Mouse (Mus musculus) G1E (cell line): ENCODE results near the gene Top1. TPM values are rescaled to one million over a fixed set of nuclear protein-coding genes. Genes with fewer than 3 reads are reported as not detected.

Source experiments
- ATAC-seq: 2 replicates; pipeline ENCODE4 v1.8.0; 2016; ENCODE audit warnings: mild to moderate bottlenecking; ENCODE audit not compliant: insufficient number of reproducible peaks, poor library complexity, low FRiP score, severe bottlenecking; ENCODE audit errors: extremely low read depth
- DNase-seq: peaks from one replicate; pipeline ENCODE4 v3.0.0; 2012; ENCODE audit warnings: low spot score
- H3K27me3 ChIP-seq: 2 replicates; pipeline ENCODE4 v1.6.1; 2012; ENCODE audit warnings: mild to moderate bottlenecking, low read length, inconsistent platforms; ENCODE audit not compliant: insufficient read depth
- H3K36me3 ChIP-seq: replicated peaks from 2 replicates; pipeline ENCODE3; 2012; ENCODE audit warnings: mild to moderate bottlenecking, inconsistent platforms
- H3K4me1 ChIP-seq: 2 replicates; pipeline ENCODE4 v1.6.1; 2012; ENCODE audit warnings: low read depth, low read length, inconsistent platforms, mixed read lengths; ENCODE audit not compliant: insufficient read depth
- H3K4me3 ChIP-seq: 2 replicates; pipeline ENCODE4 v1.5.1; 2012; ENCODE audit warnings: low read depth, mild to moderate bottlenecking, inconsistent platforms, low read length, moderate library complexity, mixed read lengths
- H3K9me3 ChIP-seq: replicated peaks from 2 replicates; pipeline ENCODE4 v1.6.1; 2012; ENCODE audit warnings: inconsistent platforms
- CTCF ChIP-seq: IDR thresholded peaks from 2 replicates; pipeline ENCODE4 v1.5.1; 2012; ENCODE audit warnings: low read depth, low read length, inconsistent platforms, mixed read lengths
- GATA1 ChIP-seq: IDR thresholded peaks from 2 replicates; pipeline ENCODE4 v1.6.1; 2012; ENCODE audit warnings: borderline replicate concordance, low read length, inconsistent platforms, mixed read lengths
- GATA2 ChIP-seq: IDR thresholded peaks from 2 replicates; pipeline ENCODE4 v1.6.1; 2012; ENCODE audit warnings: low read depth, low read length, inconsistent platforms, borderline replicate concordance
- POLR2AphosphoS5 ChIP-seq: IDR thresholded peaks from 2 replicates; pipeline ENCODE4 v1.6.1; 2012; ENCODE audit warnings: low read depth, low read length, inconsistent platforms; ENCODE audit not compliant: insufficient replicate concordance
- TAL1 ChIP-seq: conservative IDR thresholded peaks from 2 replicates; pipeline ENCODE4 v1.6.1; 2012; ENCODE audit warnings: low read depth, low read length, inconsistent platforms, mixed read lengths
- polyA plus RNA-seq: library from polyadenylated mRNA; stranded (reverse); fragments of >175 nt; gene quantifications from 2 replicates; pipeline ENCODE4 v1.2.3, GENCODE M21; 2012
- total RNA-seq, 2 experiments: library from RNA; stranded (forward) in 1 of 2; stranded (reverse) in 1 of 2; fragments of 200-1000 nt in 1 of 2; fragments of >200 nt in 1 of 2; fragmentation: Nextera tagmentation in 1 of 2; gene quantifications; 2 replicates each; pipeline ENCODE4 v1.2.3; 2014 to 2017

Top1 gene
- total and polyA plus RNA-seq, 3 experiments, result 113 to 184 (median 136) TPM

DNA sequence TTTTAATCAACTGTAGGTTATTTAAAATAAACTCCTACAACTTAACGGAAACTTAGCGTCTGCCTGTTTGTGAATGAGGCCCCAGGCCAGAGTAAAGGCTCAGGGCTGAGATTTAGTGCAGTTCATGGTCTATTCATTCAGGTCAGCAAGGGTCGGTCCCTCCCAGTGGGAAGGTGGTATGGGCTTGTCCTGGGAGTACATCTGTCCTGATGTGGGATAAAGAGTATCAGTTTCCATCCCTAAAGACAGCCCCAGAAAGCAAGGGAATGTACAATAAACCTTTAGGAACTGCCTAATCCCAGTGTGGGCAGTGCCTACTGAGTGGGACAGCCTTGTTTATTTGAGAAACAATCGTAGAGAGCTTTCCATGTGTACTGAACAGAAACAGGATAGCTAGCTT is 77.0 kb downstream of the Top1 start:
- no peak for DNase-seq
- Histone ChIP-seq H3K4me3 (no peak overlapping the region), H3K27me3 (no peaks in the 10 kb centered on the region), H3K36me3 (peaks cover 74% of the 10 kb centered on the region), H3K4me1 (no peaks in the 10 kb centered on the region), H3K9me3 (no peaks in the 10 kb centered on the region)
- TF ChIP-seq CTCF (no peak), GATA2 (no peak), POLR2AphosphoS5 (no peak), TAL1 (no peak), GATA1 (no peak)
- no peak for ATAC-seq

DNA sequence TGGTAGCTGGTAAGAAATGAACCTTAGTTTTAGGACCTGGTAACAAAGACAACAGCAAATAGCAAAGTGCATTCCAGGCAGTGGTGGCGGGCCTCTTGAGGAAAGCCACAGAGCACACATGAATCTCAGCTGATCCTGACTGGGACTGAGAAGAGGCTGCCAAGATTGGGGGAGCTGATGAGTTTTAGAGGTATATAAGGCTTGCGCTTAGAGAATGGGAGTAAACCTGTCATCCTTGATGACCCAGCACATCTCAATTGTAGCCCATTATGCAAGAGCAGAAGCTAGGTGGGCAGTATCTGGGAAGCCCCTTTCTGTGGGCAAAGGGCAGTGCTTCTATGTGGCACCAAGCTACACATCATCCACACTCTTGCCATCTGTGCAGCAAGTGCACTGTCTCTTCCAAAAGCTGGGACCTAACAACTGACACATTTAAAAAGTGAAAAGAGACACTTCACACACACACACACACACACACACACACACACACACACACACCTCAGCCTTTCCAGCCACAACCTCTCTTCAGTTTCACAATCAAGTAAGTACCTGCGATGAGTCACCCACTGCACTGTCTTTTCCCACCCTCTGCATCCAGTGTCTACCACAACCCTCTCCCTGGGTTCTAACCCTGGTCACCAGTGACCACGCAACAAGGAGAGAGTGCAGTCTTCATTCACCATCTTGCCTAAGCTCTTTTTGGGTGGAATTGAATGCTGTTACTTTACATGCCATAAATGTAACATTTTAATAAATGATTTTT is 78.1 kb downstream of the Top1 start:
- Histone ChIP-seq H3K4me1 (no peaks in the 10 kb centered on the region), H3K27me3 (no peaks in the 10 kb centered on the region), H3K36me3 (peaks cover 63% of the 10 kb centered on the region), H3K4me3 (no peak overlapping the region), H3K9me3 (no peaks in the 10 kb centered on the region)
- ATAC-seq, result no peak
- TF ChIP-seq GATA2 (no peak), CTCF (no peak), TAL1 (no peak), POLR2AphosphoS5 (no peak)
- DNase-seq, result no peak

DNA sequence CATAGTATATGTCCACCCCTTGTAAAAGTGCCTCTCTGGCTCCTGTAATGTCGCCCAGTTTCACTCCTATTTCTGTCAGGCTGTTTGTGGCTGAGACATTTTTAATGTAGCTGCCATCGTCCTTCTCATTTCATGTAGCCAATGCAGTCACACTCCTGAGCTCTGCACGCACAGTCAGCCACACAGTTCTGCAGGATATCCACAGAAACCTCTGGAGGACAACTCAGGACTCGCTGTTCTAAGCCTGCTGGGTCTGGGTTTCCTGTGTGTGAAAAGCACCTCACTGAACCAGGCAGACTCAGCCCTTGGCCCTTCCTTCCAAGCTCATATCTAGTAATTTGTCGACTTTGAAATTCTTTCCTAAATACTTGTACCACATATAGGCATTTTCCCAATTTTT is 78.8 kb downstream of the Top1 start:
- Histone ChIP-seq H3K9me3 (no peaks in the 10 kb centered on the region), H3K4me1 (no peaks in the 10 kb centered on the region), H3K27me3 (no peaks in the 10 kb centered on the region), H3K4me3 (no peak overlapping the region), H3K36me3 (peaks cover 56% of the 10 kb centered on the region)
- no peak for DNase-seq
- no peak for TF ChIP-seq POLR2AphosphoS5
- TF ChIP-seq GATA1, result no peak
- no peak for TF ChIP-seq TAL1
- no peak for TF ChIP-seq CTCF
- no peak for TF ChIP-seq GATA2
- ATAC-seq, result no peak

DNA sequence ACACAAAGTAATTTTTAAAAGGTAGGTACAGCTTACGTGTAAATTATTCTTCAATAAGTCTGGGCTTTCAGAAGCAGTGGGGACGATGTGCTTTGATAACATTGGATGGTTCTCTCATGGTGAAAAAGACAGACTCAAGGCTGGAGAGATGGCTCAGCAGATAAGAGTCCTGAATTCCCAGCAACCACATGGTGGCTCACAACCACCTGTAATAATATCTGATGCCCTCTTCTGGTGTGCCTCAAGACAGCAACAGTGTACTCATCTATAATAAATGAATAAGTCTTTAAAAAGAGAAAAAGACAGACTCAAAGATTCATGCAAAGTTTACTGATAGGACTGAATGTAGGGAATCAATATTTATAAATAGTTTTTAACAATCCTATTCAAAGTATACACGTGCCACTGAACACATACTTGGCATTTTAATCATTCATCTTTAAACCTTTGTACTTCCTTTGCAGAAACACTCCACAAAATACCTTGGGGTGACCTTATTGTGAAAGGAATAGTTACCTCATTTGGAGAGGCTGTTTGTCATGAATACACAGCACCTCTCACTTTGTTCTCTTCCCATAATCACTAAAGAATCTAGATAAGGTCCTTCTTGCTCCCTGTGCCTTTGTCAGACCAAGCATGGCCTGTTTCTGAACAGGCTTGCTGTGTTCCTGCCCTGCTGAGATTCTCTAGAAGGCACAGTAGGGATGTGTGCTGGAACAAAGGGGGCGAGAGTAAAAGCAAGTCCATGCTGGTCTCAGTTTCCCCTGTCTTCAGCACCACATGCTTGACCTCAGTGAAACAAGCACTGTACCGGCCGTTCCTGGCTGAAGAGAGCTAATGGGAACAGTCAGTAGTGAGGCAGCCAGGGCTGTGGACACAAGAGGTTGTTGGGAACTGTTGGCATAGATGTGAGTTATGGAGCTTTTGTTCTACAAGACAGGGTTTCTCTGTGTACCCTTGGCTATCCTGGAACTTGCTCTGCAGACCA is 80.5 kb downstream of the Top1 start:
- ATAC-seq (no peak), DNase-seq (no peak)
- TF ChIP-seq GATA1 (no peak), POLR2AphosphoS5 (no peak), TAL1 (no peak), CTCF (no peak), GATA2 (no peak)
- peaks cover 14% of the 10 kb centered on the region for H3K4me1 ChIP-seq
- H3K36me3 ChIP-seq, result peaks cover 40% of the 10 kb centered on the region
- no peaks in the 10 kb centered on the region for H3K9me3 ChIP-seq
- H3K4me3 ChIP-seq, result no peak overlapping the region
- H3K27me3 ChIP-seq, result peaks cover 9% of the 10 kb centered on the region

DNA sequence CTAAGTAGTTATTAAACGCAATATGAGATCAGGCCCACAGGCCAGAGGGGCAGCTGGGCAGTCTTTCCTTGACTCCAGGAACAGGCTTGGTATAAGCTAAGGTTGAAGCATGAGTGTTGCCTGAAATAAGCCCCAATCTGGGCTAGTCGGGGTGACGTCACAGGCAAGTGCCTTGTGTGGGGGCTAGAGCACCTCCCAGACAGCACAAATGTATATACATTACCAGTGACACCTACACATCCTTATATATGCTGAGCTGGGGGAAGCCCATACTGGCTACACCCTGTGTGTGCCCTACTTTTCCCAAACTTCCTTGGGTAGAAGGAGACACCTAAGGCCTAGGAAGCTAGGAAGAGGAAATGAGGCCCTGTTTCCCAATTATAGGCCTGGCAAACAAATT is 83.3 kb downstream of the Top1 start:
- peaks cover 14% of the 10 kb centered on the region for H3K27me3 ChIP-seq
- peaks cover 23% of the 10 kb centered on the region for H3K4me1 ChIP-seq
- ATAC-seq (no peak), DNase-seq (no peak)
- H3K36me3 ChIP-seq, result peaks cover 20% of the 10 kb centered on the region
- H3K9me3 ChIP-seq, result no peaks in the 10 kb centered on the region
- TF ChIP-seq POLR2AphosphoS5 (no peak), CTCF (no peak)
- H3K4me3 ChIP-seq, result no peak overlapping the region

DNA sequence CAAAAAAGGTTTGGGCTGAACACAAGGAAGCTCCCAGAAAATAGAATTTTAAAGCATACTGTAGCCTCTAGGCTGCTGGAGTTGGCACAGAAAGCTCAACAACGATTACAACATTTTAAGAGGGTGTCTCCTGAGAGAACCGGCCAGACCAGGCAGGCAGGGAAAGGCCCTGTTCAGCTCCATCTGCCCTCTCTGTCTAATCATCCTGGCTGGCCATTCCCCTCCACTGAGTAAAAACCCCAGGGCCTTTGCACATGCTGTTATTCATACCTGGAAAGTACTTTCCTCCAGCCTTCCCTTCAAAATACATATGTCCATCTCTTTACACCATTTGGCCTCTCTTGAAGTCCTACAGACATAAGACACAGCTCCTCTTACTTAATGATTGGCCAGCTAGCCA is 83.7 kb downstream of the Top1 start:
- TF ChIP-seq POLR2AphosphoS5 (no peak), CTCF (no peak), TAL1 (no peak), GATA2 (no peak), GATA1 (no peak)
- peaks cover 14% of the 10 kb centered on the region for H3K27me3 ChIP-seq

More for the DNA sequence above, 83.7 kb downstream of the Top1 start:
- DNase-seq, result no peak
- H3K4me1 ChIP-seq, result peaks cover 23% of the 10 kb centered on the region
- ATAC-seq, result no peak
- no peaks in the 10 kb centered on the region for H3K9me3 ChIP-seq
- H3K36me3 ChIP-seq, result peaks cover 19% of the 10 kb centered on the region
- no peak overlapping the region for H3K4me3 ChIP-seq
